Mouse (Mus musculus): ENCODE measurements around the gene Brd2.

Brd2 gene

GRCm38 (mm10) chr17:34137601-34138000, 15.2 kb upstream of the Brd2 start:
- H3K4me1 ChIP-seq (replicated peaks; ENCODE audit: low read depth, low read length), result peaks cover 55% of the 10 kb centered on the region
- H3K4me3 ChIP-seq (replicated peaks; ENCODE audit: low read length), result no peak overlapping the region
- no peaks in the 10 kb centered on the region for H3K36me3 ChIP-seq (ENCODE audit: insufficient read depth, low read length)

GRCm38 (mm10) chr17:34135297-34136224, 13.1 kb upstream of the Brd2 start:
- no peak for TF ChIP-seq POU5F1 (IDR thresholded peaks at IDR 0.05; ENCODE audit: borderline replicate concordance, low read length)
- peak; percentile 100 for TF ChIP-seq CTCF (conservative IDR thresholded peaks at IDR 0.05; ENCODE audit: low read length)
- Histone ChIP-seq H3K9me3 (ENCODE audit: low read length) (no peaks in the 10 kb centered on the region), H3K27me3 (ENCODE audit: insufficient read depth, low read length) (peaks cover 52% of the 10 kb centered on the region), H3K4me3 (replicated peaks; ENCODE audit: low read length) (peak overlapping the region; percentile 76), H3K4me1 (replicated peaks; ENCODE audit: low read depth, low read length) (peaks cover 55% of the 10 kb centered on the region), H3K36me3 (ENCODE audit: insufficient read depth, low read length) (no peaks in the 10 kb centered on the region)

More at GRCm38 (mm10) chr17:34137601-34138000, 15.2 kb upstream of the Brd2 start:
- Histone ChIP-seq H3K27me3 (ENCODE audit: insufficient read depth, low read length) (peaks cover 58% of the 10 kb centered on the region), H3K9me3 (ENCODE audit: low read length) (no peaks in the 10 kb centered on the region)
- TF ChIP-seq POU5F1 (IDR thresholded peaks at IDR 0.05; ENCODE audit: borderline replicate concordance, low read length) (no peak), NANOG (IDR thresholded peaks at IDR 0.05; ENCODE audit: borderline replicate concordance, low read length) (no peak), CTCF (conservative IDR thresholded peaks at IDR 0.05; ENCODE audit: low read length) (no peak)

GRCm38 (mm10) chr17:34134451-34134850, 12.0 kb upstream of the Brd2 start:
- Histone ChIP-seq H3K4me3 (replicated peaks; ENCODE audit: low read length) (no peak overlapping the region), H3K27me3 (ENCODE audit: insufficient read depth, low read length) (peaks cover 47% of the 10 kb centered on the region), H3K9me3 (ENCODE audit: low read length) (no peaks in the 10 kb centered on the region), H3K4me1 (replicated peaks; ENCODE audit: low read depth, low read length) (peaks cover 53% of the 10 kb centered on the region), H3K36me3 (ENCODE audit: insufficient read depth, low read length) (no peaks in the 10 kb centered on the region)
- TF ChIP-seq POU5F1 (IDR thresholded peaks at IDR 0.05; ENCODE audit: borderline replicate concordance, low read length), result no peak
- TF ChIP-seq CTCF (conservative IDR thresholded peaks at IDR 0.05; ENCODE audit: low read length), result no peak
- TF ChIP-seq NANOG (IDR thresholded peaks at IDR 0.05; ENCODE audit: borderline replicate concordance, low read length), result no peak

- H3K27me3 ChIP-seq (ENCODE audit: insufficient read depth, low read length), result peaks cover 38% of the 10 kb centered on the region
- H3K4me3 ChIP-seq (replicated peaks; ENCODE audit: low read length), result no peak overlapping the region
- H3K9me3 ChIP-seq (ENCODE audit: low read length), result no peaks in the 10 kb centered on the region
- no peak for TF ChIP-seq POU5F1 (IDR thresholded peaks at IDR 0.05; ENCODE audit: borderline replicate concordance, low read length)
- TF ChIP-seq CTCF (conservative IDR thresholded peaks at IDR 0.05; ENCODE audit: low read length), result peak; percentile 16
- no peak for TF ChIP-seq NANOG (IDR thresholded peaks at IDR 0.05; ENCODE audit: borderline replicate concordance, low read length)
- H3K4me1 ChIP-seq (replicated peaks; ENCODE audit: low read depth, low read length), result peaks cover 53% of the 10 kb centered on the region
- H3K36me3 ChIP-seq (ENCODE audit: insufficient read depth, low read length), result no peaks in the 10 kb centered on the region
Measured at GRCm38 (mm10) chr17:34133289-34133688, 10.9 kb upstream of the Brd2 start.

- no peak overlapping the region for H3K4me3 ChIP-seq (replicated peaks; ENCODE audit: low read length)
- no peaks in the 10 kb centered on the region for H3K9me3 ChIP-seq (ENCODE audit: low read length)
- peaks cover 53% of the 10 kb centered on the region for H3K4me1 ChIP-seq (replicated peaks; ENCODE audit: low read depth, low read length)
- TF ChIP-seq POU5F1 (IDR thresholded peaks at IDR 0.05; ENCODE audit: borderline replicate concordance, low read length) (no peak), NANOG (IDR thresholded peaks at IDR 0.05; ENCODE audit: borderline replicate concordance, low read length) (no peak), CTCF (conservative IDR thresholded peaks at IDR 0.05; ENCODE audit: low read length) (no peak)
- no peaks in the 10 kb centered on the region for H3K36me3 ChIP-seq (ENCODE audit: insufficient read depth, low read length)
- H3K27me3 ChIP-seq (ENCODE audit: insufficient read depth, low read length), result peaks cover 24% of the 10 kb centered on the region
Measured at GRCm38 (mm10) chr17:34131911-34132310, 9.5 kb upstream of the Brd2 start.

- H3K4me3 ChIP-seq (replicated peaks; ENCODE audit: low read length), result no peak overlapping the region
- peaks cover 12% of the 10 kb centered on the region; the same call in 1 of the 2 replicates for H3K27me3 ChIP-seq (ENCODE audit: insufficient read depth, low read length)
- no peaks in the 10 kb centered on the region for H3K9me3 ChIP-seq (ENCODE audit: low read length)
- no peak for TF ChIP-seq NANOG (IDR thresholded peaks at IDR 0.05; ENCODE audit: borderline replicate concordance, low read length)
- TF ChIP-seq CTCF (conservative IDR thresholded peaks at IDR 0.05; ENCODE audit: low read length), result no peak
- no peak for TF ChIP-seq POU5F1 (IDR thresholded peaks at IDR 0.05; ENCODE audit: borderline replicate concordance, low read length)
- H3K4me1 ChIP-seq (replicated peaks; ENCODE audit: low read depth, low read length), result peaks cover 54% of the 10 kb centered on the region
- H3K36me3 ChIP-seq (ENCODE audit: insufficient read depth, low read length), result peaks cover 5% of the 10 kb centered on the region; the same call in 1 of the 2 replicates
Measured at GRCm38 (mm10) chr17:34130073-34130947, 7.9 kb upstream of the Brd2 start.

GRCm38 (mm10) chr17:34128944-34129791, 6.7 kb upstream of the Brd2 start:
- peaks cover 55% of the 10 kb centered on the region for H3K4me1 ChIP-seq (replicated peaks; ENCODE audit: low read depth, low read length)
- peaks cover 12% of the 10 kb centered on the region; the same call in 1 of the 2 replicates for H3K27me3 ChIP-seq (ENCODE audit: insufficient read depth, low read length)
- peaks cover 5% of the 10 kb centered on the region; the same call in 1 of the 2 replicates for H3K36me3 ChIP-seq (ENCODE audit: insufficient read depth, low read length)
- H3K9me3 ChIP-seq (ENCODE audit: low read length), result no peaks in the 10 kb centered on the region
- H3K4me3 ChIP-seq (replicated peaks; ENCODE audit: low read length), result peak overlapping the region; percentile 33
- TF ChIP-seq NANOG (IDR thresholded peaks at IDR 0.05; ENCODE audit: borderline replicate concordance, low read length) (no peak), POU5F1 (IDR thresholded peaks at IDR 0.05; ENCODE audit: borderline replicate concordance, low read length) (no peak), CTCF (conservative IDR thresholded peaks at IDR 0.05; ENCODE audit: low read length) (no peak)
